Mouse (Mus musculus): Measurements from ENCODE around the gene Yod1. TPM values are rescaled to one million over a fixed set of nuclear protein-coding genes. Genes with fewer than 3 reads are reported as not detected.

Gene Yod1
- total RNA-seq, 2 experiments from 2014 or later, result 12.9 to 13.6 TPM

GRCm38 (mm10) chr1:130761597-130761996 is 44.5 kb downstream of the Yod1 start:
- intact Hi-C loops (cut with DNase I), result no loop called here

GRCm38 (mm10) chr1:130762045-130762760 is 45.1 kb downstream of the Yod1 start:
- intact Hi-C loops (cut with DNase I), result no loop called here
- no peak for DNase-seq (ENCODE audit: low spot score in 2 of 2)

More at GRCm38 (mm10) chr1:130761597-130761996, 44.5 kb downstream of the Yod1 start:
- DNase-seq (ENCODE audit: low spot score in 2 of 2), result no peak

- no peak for DNase-seq (ENCODE audit: low spot score in 2 of 2)
- intact Hi-C loops (cut with DNase I), result no loop called here
These were observed 46.9 kb downstream of the Yod1 start for GRCm38 (mm10) chr1:130764027-130764461.

GRCm38 (mm10) chr1:130767066-130767465 is 49.9 kb downstream of the Yod1 start:
- intact Hi-C loops (cut with DNase I), result no loop called here
- DNase-seq (ENCODE audit: low spot score in 2 of 2), result no peak

GRCm38 (mm10) chr1:130769925-130770324 is 52.8 kb downstream of the Yod1 start:
- DNase-seq (ENCODE audit: low spot score in 2 of 2), result no peak
- intact Hi-C loops (cut with DNase I), result no loop called here

- no peak for DNase-seq (ENCODE audit: low spot score in 2 of 2)
- intact Hi-C loops (cut with DNase I), result no loop called here
These were observed 53.4 kb downstream of the Yod1 start for GRCm38 (mm10) chr1:130770487-130770886.

GRCm38 (mm10) chr1:130770981-130771494 is 53.9 kb downstream of the Yod1 start:
- intact Hi-C loops (cut with DNase I), result no loop called here
- no peak for DNase-seq (ENCODE audit: low spot score in 2 of 2)

Other genes starting within 250 kb of the Yod1 start
- not detected for gene Zp3r, start 87.7 kb upstream of the Yod1 start, total RNA-seq (2021)
- gene C4bp, start 55.7 kb upstream of the Yod1 start, total RNA-seq (2021), result not detected
- under 1 TPM in 1 of 2 experiments, not detected in 1; 0.62 TPM for gene Gm29427, start 1.5 kb upstream of the Yod1 start, total RNA-seq (2021)
- gene Pfkfb2, start 11.9 kb downstream of the Yod1 start, total RNA-seq (2021), result 10 to 100 TPM; 40.1 to 41.9 TPM
- gene AA986860, start 14.6 kb downstream of the Yod1 start, total RNA-seq (2021), result 1 to 10 TPM; 1.6 TPM
- gene Fcamr, start 83.6 kb downstream of the Yod1 start, total RNA-seq (2021), result not detected
- gene Pigr, start 109.4 kb downstream of the Yod1 start, total RNA-seq (2021), result under 1 TPM; 0.08 to 0.09 TPM
- under 1 TPM in 1 of 2 experiments, not detected in 1; 0.33 TPM for gene Fcmr, start 148.3 kb downstream of the Yod1 start, total RNA-seq (2021)
- not detected for gene Il24, start 170.1 kb downstream of the Yod1 start, total RNA-seq (2021)
- not detected for gene Il20, start 194.1 kb downstream of the Yod1 start, total RNA-seq (2021)
- not detected for gene Il19, start 222.8 kb downstream of the Yod1 start, total RNA-seq (2021)

All from left cerebral cortex, postnatal 14 days (tissue).